ENCODE assay signal across 10 mouse cellular contexts in genomic region chr14:79883487-79883886, GRCm38 (mm10).
"Had no signal": no experiment of that assay in that cellular context is flagged by ENCODE, and none has a peak within 500 bp of the region (broad histone marks: within the 10 kb centered on the region; RNA-seq: fewer than 3 reads in every experiment).

No protein-coding gene starts in this region.

- DNase-seq: kidney, adult 2 months; kidney, postnatal 25 days; liver, embryonic 13.5 days; lung, adult 2 months; lung, postnatal 14 days; lung, postnatal 4 days; midbrain, embryonic 14.5 days; thymus, adult 2 months; thymus, postnatal 14 days; thymus, postnatal 4 days had no signal
